Mouse (Mus musculus) ZHBTc4 (cell line): ENCODE results near the gene Disp1.
A peak's percentile ranks its signal among the peaks of the same experiment; 100 is the strongest.

Experiments
- DNase-seq: peaks from one replicate; pipeline ENCODE4 v3.0.0-alpha.2; 2011; ENCODE audit warnings: low read depth, low spot score

Disp1 gene

DNA sequence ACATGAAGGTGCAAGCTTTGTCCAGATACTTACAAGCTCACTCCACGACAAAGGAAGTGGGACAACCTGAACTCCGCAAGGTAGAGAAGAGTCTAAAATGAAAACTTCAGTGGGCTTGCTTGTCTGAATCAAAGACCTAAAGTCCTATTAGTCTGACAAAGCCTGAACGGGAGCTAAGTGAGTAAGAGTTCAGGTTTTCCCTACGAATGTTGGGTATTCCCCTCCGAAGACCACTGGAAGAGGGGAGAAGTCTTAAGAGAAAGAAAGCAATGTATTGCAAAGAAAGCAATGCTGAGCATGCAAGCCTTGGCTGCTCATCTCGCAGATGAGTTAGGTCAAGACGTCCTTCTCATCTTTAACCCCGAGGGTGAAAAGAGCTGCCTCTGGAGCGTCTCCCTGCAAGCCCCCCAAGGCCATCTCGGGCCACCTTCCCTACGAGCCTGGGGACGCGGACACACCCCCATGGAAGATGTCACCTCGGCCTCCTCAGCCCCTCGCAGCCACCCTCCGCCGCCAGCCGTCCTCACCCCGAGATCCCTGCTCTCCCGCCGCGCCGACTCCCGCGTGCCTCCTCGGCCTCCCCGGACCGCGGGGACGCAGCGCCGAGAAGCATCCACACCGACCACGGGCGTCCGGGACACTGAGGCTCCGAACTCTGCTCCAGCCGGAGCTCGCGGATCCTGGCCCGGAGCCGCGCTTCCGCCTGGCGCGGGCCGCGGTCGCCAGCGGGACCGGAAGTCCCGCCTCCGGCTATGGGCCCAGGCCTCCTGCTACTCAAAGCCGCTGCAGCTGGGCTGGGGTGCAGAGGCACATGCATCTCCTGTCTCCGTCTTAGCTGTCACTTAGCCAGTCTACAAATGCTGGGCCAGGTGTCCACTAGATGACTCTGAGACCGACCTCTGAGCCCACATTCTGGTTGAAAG is at the start of gene Disp1:
Gene Disp1, minus strand, starts transcription at position 727 of the 923 bp plus-strand sequence.
- DNase-seq: peak; percentile 87

GRCm38 (mm10) chr1:183267666-183268065 is 46.3 kb upstream of the Disp1 start:
- no peak for DNase-seq

DNA sequence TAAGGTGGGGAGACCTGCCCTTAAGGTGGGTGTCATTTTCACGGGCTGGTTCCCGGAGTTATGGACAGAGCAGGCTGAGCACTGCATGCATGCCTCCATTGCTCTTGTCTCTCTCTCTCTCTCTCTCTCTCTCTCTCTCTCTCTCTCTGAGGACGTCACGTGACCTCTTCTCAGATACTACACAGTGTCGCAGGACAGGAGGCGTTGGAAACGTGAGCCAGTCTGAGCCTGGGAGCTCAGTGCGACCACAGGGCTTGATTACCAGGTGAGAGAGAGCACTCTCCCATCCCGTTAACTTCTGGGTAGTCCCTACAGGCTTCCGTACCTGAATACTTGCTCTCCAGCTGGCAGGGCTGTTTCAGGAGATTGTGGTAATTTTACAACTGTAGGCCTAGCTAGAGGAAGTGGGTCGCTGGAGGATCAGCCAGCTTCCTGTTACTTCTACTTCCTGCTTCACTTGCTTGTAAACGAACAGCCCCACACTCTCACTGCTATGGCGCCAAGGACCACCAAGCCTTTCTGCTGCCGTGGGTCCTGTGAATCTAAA is 44.7 kb upstream of the Disp1 start:
- no peak for DNase-seq

GRCm38 (mm10) chr1:183264145-183265008 is 43.1 kb upstream of the Disp1 start:
- DNase-seq: peak; percentile 59

DNA sequence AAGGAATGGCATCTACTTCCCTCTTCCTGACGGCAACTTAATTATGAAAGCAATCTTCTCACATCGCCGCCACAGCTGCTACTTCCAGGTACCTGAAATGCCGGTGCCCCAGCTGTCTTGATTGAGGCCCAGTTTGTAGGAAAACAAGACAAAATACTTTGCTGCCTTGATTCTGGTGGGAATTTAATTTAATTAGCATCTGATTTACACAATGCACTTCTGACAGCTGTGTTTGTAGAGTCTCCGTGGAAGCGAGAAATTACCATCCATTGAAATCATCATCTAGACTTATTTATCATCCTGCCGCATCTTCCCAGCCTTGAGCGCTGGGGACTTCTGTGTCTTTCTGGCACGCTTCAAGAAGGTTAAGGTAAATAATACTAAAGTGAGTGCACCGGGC is 31.3 kb upstream of the Disp1 start:
- no peak for DNase-seq

GRCm38 (mm10) chr1:183251818-183252217 is 30.5 kb upstream of the Disp1 start:
- no peak for DNase-seq

GRCm38 (mm10) chr1:183250612-183251011 is 29.3 kb upstream of the Disp1 start:
- no peak for DNase-seq

GRCm38 (mm10) chr1:183248144-183248543 is 26.8 kb upstream of the Disp1 start:
- DNase-seq: no peak

GRCm38 (mm10) chr1:183243293-183243692 is 22.0 kb upstream of the Disp1 start:
- peak; percentile 66 for DNase-seq

GRCm38 (mm10) chr1:183237901-183238300 is 16.6 kb upstream of the Disp1 start:
- DNase-seq: peak; percentile 18

- no peak for DNase-seq
These were observed 15.1 kb upstream of the Disp1 start for GRCm38 (mm10) chr1:183236460-183236859.

DNA sequence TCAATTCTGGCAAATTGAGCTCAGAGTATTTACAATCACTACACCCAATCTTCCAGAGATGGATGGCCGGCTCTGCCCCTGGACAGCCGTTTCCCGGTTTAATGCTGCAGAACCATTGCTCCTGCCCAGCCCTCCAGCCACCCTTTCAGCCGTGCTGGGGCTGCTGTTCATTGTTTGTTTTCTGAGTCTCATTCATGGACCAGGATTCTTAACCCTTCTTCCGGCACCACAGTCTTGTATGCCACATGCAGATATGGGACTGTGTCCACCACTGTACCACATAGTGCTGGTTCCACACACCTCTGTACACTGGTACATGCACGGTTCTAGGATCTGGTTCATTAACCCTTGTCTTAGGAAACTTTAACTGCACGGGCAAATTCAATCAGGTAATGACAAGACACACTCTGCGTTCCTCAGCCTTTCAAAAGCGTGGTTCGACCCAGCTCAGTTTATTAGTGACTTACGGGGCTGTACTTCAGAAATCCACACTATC is 12.4 kb upstream of the Disp1 start:
- DNase-seq: no peak

GRCm38 (mm10) chr1:183232985-183233678 is 11.8 kb upstream of the Disp1 start:
- DNase-seq: no peak

DNA sequence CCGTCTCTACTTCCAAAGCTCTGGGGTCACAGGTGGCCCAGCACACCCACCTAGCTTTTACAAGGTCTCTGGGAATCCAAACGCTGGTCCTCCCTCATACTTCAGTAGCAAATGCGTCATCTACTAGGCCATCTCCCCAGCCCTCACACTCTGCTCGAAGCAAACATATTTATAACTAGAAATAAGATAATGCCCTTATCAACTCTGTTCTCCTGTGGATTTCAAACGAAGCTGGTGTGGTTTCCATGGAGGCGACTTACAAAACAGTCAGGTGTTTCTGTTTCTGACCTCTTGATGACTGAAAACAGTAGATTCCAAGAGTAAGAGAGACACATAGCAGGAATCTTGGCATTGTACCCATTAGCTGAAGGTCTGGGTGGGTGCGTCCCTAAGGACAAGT is 6.1 kb upstream of the Disp1 start:
- DNase-seq: no peak

DNA sequence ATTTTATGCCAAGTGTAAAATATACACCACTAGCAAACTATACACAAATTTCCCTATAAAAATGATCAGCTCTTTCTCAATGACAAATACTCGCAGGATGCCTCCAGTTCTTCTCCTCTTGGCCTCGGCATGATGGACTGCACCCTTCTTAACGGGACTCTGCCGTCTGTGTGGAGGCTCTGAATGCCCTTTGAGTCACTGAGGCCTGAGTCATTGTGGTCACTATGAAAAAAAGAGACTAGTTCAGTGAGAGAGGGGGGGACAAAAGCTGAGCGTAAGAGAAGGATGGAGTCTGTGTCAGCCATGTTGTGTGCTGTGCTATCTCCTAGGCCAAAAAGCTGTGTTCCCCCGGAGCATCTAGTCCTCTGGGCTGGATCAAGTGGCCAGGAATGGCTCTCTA is 2.3 kb downstream of the Disp1 start:
- DNase-seq: no peak

GRCm38 (mm10) chr1:183216691-183217090 is 4.6 kb downstream of the Disp1 start:
- no peak for DNase-seq

DNA sequence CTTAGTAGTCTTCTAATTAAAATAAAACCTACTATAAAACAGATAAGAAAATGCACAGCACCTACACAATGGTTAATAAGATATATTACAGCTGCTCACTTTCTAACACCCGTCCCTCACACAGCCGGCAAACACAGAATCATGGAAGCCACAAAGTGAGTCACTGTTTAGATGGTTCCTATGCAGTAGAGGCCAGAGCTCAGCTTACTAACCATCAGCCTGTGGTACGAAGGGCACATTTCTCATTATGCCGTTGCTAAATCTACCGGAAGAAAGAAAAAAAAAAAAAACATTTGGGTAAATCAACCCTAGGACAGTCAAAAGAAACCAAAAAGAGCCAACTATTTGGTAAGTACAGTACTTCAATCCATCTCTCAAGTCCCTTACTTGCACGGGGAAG is 5.6 kb downstream of the Disp1 start:
- DNase-seq: no peak

GRCm38 (mm10) chr1:183213850-183214249 is 7.5 kb downstream of the Disp1 start:
- DNase-seq: peak; percentile 23

- no peak for DNase-seq
These were observed 8.5 kb downstream of the Disp1 start for GRCm38 (mm10) chr1:183212757-183213211.

- DNase-seq: peak; percentile 12
These were observed 11.2 kb downstream of the Disp1 start for GRCm38 (mm10) chr1:183210115-183210514.

- DNase-seq: no peak
These were observed 13.7 kb downstream of the Disp1 start for GRCm38 (mm10) chr1:183207623-183208022.
